Mouse (Mus musculus): Measurements from ENCODE around the gene Zfp955b.
"Not testable (repeated sequence)": the region's sequence is repeated elsewhere in the genome, so short reads cannot be mapped to it uniquely, and the experiment has no call there.

Gene Zfp955b

DNA sequence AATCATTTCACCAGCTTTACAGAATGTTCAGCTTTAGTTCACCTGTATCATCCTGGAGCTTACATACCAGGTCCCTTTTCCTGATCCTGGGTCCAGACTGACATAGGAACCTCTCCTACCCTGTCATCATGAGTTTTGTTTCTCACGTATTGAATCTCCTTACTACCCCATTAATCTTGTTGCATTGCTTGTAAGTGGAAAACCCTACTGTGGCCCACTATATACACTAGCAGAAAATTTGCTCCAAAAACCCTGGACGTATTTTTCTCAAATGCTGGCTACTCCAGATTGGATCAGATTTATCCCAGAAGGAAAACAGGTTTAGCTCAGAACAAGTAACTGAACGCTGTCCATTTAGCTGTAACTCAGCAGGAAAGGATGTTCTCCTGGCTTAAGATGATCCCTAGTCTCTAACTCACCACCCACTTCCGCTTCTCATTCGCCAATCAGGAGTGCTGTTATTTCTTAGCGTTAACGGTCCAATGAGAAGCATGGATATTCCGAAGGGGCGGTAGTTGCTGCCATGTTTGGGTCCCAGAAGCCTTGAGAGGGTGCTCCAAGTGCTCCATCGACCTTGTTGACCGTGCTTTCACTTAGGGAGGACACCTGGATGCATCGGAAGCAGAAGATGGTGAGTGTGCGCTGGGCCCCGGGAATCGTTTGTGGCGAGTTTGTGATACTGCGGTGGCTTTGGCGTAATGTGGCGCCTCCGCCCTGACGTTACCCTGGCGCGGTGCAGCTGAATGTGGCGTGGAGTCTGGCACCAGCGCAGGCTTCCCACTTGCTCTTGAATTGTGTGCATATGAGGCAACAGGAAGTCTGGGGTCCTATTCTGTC lies at the start of gene Zfp955b:
Gene Zfp955b, plus strand, starts transcription at position 506 of the 837 bp plus-strand sequence.
- DNase-seq (ENCODE audit: low spot score in 2 of 2), result not testable (repeated sequence)

DNA sequence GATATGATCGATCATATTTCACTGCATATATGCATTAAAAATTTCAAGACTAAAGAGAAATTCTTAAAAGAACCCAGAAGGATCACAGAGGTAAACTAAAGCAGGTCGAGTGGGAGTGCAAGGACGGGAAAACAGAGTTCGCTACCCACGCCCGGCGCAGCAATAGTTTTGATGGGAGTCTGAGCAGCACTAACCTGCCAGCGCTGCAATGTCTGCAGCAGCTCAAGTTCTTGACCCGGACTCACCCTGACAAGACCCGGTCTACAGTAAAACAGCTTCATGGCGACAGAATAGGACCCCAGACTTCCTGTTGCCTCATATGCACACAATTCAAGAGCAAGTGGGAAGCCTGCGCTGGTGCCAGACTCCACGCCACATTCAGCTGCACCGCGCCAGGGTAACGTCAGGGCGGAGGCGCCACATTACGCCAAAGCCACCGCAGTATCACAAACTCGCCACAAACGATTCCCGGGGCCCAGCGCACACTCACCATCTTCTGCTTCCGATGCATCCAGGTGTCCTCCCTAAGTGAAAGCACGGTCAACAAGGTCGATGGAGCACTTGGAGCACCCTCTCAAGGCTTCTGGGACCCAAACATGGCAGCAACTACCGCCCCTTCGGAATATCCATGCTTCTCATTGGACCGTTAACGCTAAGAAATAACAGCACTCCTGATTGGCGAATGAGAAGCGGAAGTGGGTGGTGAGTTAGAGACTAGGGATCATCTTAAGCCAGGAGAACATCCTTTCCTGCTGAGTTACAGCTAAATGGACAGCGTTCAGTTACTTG lies 34.6 kb upstream of the Zfp955b start, which contains the start of gene Zfp955a:
Gene Zfp955a, minus strand, starts transcription at position 616 of the 789 bp plus-strand sequence.
- DNase-seq (ENCODE audit: low spot score in 2 of 2), result not testable (repeated sequence)

DNA sequence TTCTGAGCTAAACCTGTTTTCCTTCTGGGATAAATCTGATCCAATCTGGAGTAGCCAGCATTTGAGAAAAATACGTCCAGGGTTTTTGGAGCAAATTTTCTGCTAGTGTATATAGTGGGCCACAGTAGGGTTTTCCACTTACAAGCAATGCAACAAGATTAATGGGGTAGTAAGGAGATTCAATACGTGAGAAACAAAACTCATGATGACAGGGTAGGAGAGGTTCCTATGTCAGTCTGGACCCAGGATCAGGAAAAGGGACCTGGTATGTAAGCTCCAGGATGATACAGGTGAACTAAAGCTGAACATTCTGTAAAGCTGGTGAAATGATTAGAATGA lies 34.1 kb upstream of the Zfp955b start:
- not testable (repeated sequence) for DNase-seq (ENCODE audit: low spot score in 2 of 2)

DNA sequence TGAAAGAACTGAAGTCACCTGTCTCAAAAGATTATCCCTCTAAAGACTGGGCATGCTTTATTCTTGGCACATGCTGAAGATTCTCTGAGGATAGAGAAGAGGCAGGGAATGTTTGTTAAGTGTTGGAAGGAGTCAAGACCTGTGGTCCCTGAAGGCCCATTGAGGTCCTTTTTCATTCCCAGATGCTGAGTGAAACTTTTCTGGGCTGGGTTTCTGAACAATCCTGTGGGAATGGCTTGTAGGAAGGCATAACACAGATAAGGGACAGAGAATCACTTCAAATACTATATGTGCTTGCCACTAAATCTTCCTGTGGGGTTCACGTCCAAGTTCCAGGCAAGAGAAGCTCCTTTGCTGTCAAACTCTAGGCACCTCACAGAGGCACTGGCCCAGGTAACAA lies 25.0 kb upstream of the Zfp955b start, which contains the start of gene Olfr63:
Gene Olfr63, plus strand, starts transcription at position 301 of the 400 bp plus-strand sequence.
- DNase-seq (ENCODE audit: low spot score in 2 of 2), result no peak

DNA sequence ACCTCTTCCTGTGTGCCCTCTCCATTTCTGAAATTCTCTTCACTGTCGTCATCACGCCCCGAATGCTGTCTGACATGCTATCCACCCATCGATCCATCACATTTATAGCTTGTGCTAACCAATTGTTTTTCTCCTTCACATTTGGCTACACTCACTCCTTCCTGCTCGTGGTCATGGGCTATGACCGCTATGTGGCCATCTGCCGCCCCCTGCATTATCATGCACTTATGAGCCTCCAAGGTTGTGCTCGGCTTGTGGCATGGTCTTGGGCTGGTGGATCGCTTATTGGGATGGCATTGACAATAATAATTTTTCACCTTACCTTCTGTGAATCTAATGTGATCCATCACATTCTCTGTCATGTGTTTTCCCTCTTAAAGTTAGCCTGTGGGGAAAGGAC lies 20.4 kb upstream of the Zfp955b start:
- no peak for DNase-seq (ENCODE audit: low spot score in 2 of 2)

DNA sequence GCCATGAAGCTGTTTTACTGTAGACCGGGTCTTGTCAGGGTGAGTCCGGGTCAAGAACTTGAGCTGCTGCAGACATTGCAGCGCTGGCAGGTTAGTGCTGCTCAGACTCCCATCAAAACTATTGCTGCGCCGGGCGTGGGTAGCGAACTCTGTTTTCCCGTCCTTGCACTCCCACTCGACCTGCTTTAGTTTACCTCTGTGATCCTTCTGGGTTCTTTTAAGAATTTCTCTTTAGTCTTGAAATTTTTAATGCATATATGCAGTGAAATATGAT lies 469 bp downstream of the Zfp955b start:
- not testable (repeated sequence) for DNase-seq (ENCODE audit: low spot score in 2 of 2)

DNA sequence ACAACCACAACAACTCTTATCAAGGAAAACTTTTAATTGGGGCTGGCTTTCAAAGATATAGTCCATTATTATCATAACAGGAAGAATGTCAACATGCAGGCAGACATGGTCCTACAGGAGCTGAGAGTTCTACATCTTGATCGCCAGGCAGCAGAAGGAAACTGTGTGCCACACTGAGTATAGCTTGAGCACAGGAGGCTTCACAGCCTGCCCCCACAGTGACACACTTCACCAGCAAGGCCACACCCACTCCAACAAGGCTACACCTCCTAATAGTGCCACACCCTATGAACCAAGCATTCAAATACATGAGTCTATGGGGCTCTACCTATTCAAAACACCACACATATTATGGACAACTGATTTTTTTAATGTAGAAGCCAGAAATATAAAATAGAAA lies 63.6 kb downstream of the Zfp955b start:
- DNase-seq (ENCODE audit: low spot score in 2 of 2), result no peak

Data from heart, adult 9 months (tissue).